Mouse (Mus musculus) frontal cortex, postnatal 25 days (tissue): ENCODE results near the gene Olfr1451.
"Not testable (repeated sequence)": the region's sequence is repeated elsewhere in the genome, so short reads cannot be mapped to it uniquely, and the experiment has no call there.

Source experiments
- DNase-seq, 2 experiments: peaks; one replicate each; pipeline ENCODE4 v3.0.0; 2022; ENCODE audit warnings: low spot score in 2 of 2

Gene Olfr1451

DNA sequence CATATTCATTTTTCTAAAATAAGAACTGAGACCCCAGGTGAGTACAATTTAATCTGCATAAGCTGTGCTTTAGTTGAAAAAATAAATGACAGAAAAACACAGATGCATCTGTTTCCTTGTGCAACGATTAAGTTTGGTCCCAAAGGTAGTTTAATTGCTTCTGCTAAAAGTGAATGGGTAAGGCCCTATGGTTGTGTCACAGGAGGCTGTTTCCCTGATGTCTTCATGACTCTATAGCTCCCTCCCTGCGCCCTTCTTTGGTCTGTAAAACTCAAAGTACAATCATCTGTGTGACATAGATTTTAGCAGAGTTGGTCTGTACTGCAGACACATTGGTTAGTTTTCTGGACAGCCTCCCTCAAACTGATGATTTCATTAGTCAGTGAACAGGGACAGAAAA lies at the start of gene Olfr1451:
TSS of gene Olfr1451 (plus strand) at position 301 of the 400 bp plus-strand sequence.
- no peak for DNase-seq

DNA sequence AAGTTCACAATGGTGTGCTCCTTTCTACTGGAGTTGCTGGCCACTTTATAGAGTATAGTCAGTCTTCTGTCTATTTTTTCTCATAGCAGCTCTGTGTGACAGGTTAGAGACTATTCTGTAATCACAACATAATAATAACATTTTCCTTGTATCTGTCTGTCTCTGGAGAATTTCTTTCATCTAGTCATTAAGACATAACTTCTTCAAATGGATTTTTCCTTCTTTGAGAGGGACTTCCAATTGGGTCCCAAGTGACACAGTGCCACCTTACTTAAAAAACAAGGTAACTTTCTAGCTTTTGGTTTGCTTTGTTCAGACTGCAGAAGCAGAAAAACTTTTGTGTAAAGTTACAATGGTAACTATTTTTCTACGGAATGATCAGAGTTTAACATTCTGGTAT lies 44.9 kb upstream of the Olfr1451 start, which contains the start of gene Olfr1450:
TSS of gene Olfr1450 (plus strand) at position 301 of the 400 bp plus-strand sequence.
- no peak for DNase-seq

DNA sequence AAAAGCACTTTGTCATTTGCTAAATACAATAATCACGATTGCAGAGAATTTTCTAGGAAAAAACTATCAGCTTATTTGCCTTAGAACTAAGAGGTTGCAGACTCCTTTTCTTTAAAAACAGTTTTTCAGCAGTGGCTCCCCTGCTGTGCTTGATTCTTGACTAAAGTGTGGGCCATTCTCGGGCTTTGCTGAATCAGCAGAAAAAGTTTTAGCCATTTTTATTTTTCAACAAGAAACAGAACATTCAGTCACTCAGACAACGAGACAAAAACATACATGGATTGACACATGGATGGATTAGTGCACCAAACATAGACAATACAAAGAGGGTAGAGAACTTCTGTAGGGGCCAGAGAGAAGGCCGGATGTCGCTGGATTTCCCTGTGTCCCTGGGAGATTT lies 24.7 kb upstream of the Olfr1451 start:
- DNase-seq = not testable (repeated sequence)

DNA sequence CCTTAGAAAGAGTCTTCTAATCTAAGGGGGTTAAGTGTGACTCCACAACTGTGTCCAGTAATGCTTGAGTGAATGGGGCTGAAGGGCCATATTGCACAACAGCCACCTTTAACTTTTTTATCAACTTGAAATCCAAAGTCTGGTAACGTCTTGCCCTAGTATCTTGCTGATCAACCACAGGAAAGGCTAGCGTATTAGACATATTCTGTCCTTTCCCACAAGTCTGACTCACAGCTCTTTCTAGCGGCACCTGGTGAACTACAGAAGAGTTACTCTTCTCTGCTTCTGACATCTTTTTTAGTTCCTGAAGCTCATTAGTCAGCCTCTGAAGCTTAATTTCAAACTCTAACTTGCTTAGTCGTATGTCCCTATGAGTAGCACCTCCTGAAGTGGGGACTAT lies 2.5 kb upstream of the Olfr1451 start:
- DNase-seq = not testable (repeated sequence)

DNA sequence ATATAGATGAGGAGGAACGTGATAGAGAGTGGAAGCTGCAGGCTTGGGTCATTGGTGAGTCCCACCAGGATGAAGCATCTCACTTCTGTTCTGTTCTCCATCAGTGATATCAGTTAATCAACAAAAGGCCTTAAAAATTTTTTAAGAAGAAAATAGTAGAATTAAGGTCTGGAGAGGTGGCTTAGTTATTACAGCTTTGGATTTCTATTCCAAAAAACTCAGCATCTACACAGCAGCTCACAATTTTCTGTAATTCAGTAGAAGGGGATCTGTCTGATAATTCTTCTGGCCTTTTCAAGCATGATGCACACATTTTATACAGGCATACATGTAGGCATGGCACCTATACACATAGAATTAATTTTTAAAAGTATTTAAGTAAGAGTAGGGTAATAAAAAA lies 33.4 kb downstream of the Olfr1451 start, which contains the start of gene Olfr1453:
TSS of gene Olfr1453 (minus strand) at position 101 of the 400 bp plus-strand sequence.
- no peak for DNase-seq
